Mouse (Mus musculus) cerebellum, postnatal 4 days (tissue): Measurements from ENCODE around the gene Psmd5.

Source experiments
- DNase-seq, 2 experiments: peaks; one replicate each; pipeline ENCODE4 v3.0.0; 2022; ENCODE audit warnings: low spot score in 2 of 2, mixed read lengths in 1 of 2

Psmd5 gene

DNA sequence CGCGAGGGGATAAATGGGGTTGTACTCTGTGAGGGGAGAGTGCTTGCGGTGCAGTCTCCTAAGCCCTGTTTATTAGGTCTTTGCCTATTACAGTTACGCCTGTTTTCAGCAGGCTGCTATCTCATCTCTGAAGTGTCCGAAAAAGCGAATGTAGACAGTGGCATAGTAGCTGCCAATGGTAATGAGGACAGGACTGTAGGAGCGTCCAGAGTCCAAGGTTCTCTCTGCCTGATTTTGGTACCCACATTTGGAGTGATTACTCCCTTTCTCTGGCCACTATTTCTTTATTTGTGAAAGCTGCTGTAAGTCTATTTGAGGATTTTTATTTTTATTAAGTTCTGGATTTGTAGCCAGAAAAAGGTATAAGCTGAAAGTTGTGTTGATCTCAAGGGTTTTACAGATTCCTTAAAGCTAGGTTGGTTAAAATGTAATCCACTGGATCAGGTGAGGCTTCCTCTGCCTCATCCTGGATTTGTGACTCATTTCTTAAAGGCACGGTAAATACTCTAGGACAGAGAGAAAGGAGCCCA is at the start of gene Psmd5:
Psmd5 (minus strand) TSS at position 153 of the 530 bp plus-strand sequence.
- DNase-seq: no peak

DNA sequence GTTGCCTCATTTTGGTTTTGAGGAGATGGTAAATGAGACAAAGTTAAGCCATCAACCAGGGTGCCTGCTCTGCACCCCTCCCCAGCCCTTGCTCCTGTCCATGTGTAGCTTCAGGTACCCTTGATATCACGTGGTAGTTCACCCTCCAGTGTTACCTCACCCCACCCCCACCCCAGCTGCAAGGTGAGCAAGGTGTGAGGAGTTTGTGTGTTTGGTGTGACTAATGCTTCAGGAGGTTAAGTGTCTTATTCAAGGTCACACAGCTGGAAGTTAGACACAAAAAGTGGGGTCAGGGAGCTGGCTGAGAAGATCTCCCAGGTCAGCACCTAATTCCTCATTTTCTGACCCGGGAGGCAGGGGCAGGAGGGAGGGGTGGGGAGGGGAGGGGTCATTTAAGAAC is 48.0 kb upstream of the Psmd5 start:
- DNase-seq: no peak

DNA sequence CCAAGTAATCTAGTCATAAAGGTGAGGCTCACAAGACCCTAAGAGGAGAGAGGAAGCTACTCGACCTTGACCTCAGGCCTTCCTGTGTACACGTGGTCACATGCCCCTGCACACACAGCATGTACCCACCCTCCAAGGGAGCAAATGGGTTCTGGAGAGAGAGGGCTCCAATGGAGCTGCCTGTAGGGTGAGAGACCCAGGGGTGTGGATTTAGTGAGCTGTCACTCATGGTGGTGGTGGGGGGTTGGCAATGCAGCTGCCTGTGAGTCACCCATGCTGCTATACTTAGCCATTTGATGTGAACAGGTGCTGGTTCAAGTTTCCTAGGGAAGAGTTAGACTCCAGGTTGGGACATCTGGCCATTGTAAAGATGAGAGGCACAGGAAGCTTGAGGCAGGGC is 45.4 kb upstream of the Psmd5 start:
- DNase-seq: no peak

DNA sequence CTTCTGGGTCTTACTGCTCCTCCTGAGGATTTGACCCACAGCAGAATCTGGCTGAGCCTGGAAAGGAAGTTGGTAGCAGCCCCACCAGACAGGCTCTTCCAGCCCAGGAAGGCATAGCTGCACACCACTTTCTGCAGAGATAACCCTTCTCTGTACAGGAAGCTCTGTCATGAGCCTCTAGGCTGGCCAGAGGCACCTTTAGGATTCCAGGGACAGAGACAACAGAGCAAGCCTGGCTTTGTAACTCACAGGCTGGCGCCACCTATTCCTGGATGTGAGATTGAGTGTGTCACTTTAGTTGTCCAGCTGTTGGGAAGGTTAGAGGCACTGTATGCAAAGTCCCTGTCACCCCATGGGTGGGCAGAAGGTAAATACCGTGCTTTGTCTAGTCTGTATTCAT is 40.3 kb upstream of the Psmd5 start:
- no peak for DNase-seq

DNA sequence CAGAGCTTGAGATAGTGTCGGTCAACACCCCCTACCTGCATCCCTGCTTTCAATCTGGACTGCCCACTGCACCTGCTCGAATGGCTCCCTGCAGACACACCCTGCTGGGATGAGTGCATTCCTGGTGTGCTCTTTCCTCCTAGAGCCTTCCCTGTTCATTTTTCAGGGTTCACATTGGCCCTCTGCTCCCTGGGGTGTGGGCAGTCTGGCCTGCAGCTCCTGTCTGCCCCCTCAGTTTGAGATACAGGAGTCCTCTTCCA is 40.0 kb upstream of the Psmd5 start:
- DNase-seq: no peak

DNA sequence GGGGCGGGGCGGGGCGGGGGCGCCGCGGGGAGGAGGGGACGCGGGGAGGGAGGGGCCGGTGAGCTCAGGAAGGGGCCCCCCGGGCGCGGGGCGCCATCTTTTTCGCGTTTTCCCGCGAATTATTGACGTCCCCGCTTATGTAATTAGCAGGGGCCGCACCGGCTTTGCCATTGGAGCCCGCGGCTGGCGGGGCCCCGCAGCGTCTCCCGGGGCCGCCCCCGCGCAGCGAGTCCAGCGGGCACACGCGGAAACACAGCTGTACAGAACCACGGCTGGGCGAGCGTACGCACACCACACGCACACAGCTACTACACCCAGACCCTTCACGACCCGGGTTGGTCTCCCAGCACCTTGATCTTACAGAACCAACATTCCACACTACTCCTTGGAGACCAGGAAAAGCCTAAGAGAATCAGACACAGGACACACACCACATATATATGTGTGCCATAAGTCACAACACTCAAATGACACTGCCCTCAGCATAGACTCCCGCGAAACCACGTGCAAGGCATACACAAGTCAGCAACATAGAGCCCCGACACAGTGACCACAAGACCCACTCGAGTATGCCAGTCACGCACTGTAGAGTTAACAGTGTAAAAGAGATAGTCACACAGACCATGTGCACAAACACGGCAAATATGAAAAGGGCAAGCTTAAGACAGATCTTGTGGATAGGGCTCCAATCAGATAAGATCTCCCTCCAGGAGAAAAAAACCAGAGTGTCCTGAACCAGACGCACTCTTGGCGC is 39.5 kb upstream of the Psmd5 start:
- no peak for DNase-seq

DNA sequence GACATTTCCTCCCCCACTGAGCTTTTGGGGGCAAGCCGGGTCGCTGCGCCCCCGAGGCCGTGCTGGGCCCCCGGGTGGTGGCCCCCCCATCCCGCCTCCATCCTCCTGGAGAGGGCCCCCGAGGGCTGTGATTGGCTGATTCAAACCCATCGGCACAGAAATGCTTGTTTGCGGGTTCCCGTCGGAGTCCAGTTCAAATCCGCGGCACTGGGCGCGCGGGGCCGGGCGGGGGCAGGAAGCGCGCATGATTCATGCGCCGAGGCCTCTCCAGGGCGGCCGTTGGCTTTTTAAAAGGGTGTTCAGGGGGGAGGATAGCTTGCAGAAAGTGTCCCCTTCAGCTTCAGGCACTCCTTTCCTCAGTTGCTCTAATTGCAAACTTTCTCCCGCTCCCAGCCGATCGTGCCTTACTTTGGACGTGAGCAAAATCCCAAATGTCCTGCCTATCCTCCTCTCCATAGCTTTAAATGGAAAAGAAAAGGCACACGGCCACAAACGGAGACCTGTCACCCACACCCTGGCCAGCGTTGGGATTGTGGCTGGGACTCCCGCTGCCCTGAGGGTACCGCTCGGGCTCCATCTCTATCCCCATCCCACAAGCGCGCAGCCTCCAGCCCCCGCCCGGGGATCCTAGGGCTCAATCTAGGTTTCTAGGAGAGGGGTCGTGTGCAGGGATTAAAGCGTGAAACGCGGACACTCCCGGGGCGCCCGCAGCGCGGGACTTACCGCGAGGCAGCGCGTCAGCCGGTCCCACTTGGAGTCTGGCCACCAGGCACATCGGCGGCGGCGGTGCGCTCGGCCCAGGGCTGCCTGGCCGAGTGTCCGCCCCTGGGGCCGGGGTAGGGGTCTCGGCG is 38.7 kb upstream of the Psmd5 start, which contains the start of gene Phf19:
Phf19 (minus strand) TSS at position 809 of the 851 bp plus-strand sequence.
- no peak for DNase-seq

DNA sequence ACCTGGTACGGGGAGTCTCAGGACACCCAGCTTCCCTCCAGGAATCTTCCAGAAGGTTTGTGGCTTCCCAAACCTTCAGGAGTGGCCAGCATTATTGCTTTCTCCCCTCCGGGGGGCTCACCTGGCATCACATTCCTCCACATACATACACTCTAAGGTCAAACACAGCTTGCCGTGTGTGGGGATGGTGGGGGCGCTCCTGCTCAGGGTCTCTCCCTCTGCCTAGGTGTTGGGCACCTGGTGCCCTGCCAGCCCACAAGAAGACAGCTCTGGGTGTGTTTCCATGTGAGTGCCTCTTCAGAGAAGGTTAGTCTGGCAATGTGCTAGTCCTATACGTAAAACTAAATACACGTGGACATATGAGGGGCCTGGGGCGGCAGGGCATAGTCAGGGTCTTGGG is 37.8 kb upstream of the Psmd5 start:
- no peak for DNase-seq

DNA sequence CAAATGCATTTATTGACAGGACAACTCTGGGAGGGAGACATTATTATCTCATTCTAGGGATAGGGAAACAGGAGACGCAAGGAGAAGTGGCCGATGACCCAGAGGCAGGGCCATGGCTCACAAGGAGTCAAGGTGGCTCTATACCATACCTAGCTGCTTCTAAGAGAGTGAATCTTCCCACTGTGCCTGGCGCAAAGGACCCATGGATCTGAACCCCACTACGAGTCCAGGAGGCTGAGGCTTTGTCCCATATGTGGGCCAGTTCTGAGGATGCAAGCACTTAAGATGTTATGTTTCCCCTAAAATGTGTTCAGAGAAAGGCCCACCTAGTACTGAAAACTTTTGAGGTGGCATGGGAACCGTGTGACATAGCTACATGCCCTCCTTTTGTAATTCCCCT is 37.1 kb upstream of the Psmd5 start:
- no peak for DNase-seq

DNA sequence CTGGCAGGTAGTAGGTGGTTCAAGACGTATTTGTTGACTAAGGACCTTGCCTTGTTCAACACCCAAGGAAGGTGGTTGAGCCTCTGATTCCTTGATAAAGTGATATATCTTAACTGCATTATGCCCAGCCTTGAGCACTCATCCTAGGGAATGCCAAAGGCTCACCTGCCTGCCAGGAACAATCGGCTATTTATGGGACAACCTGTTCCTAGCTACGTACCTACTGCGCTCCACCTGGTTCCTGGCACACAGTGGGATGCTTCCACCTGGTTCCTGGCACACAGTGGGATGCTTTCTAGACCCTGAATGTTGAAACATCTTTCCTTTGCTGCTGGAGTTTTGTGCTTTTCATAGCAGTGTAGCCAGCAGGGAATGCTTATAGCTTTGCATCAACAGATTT is 35.0 kb upstream of the Psmd5 start:
- no peak for DNase-seq

DNA sequence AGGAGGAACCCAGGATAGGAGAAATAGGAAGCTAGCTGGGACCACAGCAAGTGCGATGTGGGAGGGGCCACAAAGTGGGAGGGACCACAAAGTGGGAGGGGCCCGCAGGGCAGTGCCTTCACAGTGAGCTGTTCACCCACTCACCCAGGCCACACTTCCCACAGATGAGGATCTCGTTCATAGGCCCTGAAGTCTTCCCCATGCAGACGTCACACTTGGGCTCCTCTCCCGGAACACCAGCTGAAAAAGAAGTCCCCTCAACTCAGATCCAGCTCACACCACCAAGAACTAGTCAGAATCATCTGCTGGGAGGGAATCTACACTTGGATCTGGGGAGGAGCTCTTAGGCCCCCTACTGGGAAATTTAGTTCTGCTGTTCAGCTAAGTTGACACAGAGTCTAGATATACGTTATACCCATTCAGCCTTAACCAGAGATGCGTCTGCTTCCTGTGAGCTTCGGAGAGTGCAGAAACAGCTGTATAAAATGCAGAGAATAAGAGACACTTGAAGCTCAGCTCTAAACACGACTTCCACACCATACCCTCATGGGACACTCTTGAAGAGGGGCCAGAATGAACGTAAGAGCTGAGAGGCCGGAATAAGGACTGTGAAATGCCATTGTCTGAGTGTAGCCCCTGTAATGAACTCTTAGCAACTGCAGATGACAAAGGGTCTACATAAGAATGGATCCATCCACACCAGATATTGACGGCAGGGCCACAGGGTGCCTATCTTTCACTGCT is 32.3 kb upstream of the Psmd5 start:
- DNase-seq: no peak

DNA sequence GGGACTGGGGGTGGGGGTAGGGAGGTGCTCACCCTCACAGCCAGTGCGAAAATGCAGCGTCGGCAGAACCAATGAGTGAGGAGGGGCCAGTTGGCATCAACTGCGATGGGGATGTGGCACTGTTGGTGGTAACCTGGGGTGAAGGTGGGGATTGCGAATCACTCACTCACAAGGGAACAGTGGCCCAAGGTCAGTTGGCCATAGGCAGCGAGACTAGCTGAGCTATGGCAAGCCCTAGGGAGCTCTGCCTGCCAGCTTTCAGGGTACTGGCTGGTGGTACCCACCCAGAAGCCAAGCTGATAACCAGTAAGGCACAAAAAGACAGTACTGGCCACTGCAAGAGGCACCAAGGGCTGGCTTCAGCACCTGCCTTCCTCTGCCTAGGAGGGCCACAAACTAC is 31.7 kb upstream of the Psmd5 start:
- no peak for DNase-seq

DNA sequence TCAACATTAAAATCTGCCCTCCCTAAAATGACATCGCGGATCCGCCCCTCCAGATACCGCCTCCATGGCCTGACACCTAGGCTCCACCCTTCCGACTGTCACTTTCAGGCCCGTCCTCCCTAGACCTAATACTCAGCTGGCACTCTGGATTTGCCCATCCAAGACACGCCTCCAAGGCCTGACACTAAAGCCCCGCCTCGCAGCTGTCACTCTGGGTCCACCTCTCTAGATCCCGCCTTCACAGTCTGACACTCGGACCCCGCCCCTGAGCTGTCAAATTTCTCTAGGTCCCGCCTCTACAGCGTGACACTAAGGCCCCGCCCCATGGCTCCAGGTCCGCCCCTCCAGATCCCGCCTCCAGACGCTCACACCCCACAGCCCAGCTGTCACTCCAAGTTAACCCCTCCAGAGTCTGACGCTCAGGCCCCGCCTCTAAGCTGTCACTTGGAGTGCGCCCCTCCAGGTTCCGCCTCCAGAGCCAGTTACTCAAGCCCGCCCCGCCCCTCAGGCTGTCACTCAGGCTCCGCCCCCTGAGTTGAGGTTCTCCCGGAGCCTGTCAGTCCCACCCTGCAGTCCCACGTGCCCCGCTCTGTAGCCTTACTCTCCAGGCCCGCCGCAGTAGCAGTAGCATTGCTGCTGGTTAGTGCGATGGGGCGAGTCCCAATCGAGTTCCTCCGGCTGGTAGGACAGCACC is 30.2 kb upstream of the Psmd5 start:
- DNase-seq: peak; percentile 92 to 95

DNA sequence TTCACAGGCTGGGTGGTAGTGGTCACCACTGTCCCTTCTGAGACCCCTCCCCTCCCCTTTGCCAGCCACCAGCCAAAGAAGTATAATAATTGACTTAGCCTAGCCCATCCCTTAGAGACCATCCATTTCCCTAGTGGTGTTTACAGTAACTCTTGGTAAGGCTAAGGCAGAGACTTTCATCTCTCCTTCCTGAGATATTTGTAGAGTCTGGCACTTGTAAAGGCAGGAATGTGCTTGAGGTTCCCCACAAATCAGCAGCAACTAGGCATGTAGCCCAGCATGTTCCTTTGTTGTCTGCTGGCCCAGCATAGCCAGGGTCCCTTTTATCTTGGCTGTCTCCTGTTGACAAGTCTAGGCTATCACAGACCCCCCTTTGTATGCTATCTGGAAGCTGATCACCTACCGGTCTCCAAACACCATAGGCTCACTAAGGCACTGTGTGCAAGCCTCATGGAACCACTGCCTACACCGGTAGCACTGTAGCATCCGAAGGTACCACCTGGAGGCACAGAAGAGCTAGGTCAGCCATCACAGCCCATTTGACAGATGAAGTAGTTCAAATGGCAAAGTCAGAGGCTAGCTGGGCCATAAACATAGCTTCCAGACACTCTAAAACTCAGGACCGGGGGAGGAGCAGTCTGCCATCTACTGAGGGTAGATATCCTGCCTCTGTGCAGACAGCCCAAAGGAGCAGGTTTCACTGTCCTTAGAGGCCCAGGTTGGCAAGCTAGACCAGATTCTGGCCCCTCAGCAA is 29.1 kb upstream of the Psmd5 start:
- no peak for DNase-seq

DNA sequence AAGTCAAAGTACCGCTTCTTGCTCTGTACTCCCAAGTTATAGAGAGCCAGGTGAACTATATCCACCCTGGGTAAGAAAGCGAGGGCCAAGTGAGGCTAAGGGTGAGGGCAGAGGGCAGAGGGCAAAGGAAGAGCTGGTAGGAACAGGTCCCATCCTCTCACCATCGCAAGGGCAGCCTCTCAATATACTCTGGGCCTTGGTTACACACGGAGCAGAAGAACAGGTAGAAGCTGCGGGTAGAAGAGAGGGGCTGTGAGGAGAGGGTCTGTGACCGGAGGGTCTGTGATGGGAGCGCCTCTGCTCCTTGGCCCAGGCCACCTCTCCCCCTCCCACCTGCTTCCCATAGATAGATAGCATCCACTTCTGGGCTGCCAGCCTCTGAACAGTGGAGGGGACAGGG is 28.4 kb upstream of the Psmd5 start:
- no peak for DNase-seq

DNA sequence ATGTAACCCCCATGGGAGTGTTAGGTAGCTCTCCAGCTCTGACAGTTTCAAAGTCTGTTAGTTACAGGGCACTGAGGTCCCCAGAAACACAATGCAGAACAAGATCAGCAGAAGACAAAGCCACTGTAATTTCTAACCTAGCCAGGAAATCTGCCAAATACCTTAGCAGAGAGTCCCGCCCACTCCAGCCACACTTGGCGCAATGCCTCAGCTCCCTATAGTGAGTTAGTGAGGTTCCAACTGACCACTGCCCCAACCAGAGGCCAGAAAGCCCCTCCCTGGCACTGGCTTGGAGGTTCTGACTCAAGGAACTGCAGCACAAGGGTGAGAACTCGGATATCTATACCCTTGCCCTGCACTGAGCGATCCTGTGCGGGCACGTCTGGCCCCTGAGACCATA is 28.0 kb upstream of the Psmd5 start:
- no peak for DNase-seq

DNA sequence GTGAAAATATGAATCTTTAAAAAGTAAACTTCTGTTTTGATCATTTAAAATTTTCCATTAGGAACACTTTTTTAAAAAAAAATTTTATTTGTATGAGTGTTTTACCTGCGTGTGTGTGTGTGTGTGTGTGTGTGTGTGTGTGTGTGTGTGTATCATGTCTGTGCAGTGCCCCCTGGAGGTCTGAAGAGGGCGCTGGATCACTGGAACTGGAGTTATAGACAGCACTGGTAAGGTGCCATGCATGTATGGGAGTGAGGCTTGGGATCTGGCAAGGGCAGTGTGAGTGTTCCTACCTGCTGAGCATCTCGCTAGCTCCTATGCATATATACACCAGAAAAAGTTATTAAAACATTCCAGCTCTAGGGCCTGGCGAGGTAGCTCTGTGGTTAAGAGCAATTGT is 27.0 kb upstream of the Psmd5 start:
- DNase-seq: no peak

DNA sequence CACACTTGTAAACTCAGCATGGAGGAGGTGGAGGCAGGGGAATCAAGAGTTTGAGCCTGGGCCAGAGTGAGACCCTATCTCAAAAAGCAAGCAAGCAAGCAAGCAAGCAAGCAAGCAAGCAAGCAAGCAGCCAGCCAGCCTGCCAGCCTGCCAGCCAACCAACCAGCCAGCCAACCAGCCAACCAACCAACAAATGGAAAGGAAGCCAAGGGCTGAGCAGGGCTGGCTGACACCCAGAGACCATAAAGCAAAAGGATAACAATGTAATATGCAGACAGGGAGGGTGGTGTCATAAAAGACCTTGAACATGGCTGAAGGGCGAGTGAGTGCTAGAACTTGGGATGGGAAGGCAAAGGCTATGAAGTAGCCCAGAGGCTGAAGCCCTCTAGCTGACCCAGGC is 25.6 kb upstream of the Psmd5 start:
- DNase-seq: no peak

DNA sequence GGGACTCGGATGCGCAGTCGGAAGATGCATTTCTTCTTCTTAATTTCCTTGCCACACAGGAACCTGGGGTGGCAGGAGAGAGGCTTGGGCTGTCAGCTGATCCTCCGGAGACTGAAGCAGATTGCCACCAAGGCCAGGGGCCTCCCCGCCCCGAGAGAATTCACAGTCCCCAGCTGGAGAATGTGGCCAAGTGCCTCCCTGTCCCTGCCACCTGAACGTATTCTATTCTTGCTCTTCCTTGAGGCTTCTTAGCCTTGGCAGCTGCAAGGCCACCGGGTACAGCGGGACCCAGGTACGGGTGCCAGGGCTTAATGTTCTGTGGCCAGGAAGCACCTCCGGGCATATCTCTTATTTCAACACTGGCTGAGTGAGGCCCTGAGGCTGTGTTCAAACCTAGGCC is 24.9 kb upstream of the Psmd5 start:
- no peak for DNase-seq

DNA sequence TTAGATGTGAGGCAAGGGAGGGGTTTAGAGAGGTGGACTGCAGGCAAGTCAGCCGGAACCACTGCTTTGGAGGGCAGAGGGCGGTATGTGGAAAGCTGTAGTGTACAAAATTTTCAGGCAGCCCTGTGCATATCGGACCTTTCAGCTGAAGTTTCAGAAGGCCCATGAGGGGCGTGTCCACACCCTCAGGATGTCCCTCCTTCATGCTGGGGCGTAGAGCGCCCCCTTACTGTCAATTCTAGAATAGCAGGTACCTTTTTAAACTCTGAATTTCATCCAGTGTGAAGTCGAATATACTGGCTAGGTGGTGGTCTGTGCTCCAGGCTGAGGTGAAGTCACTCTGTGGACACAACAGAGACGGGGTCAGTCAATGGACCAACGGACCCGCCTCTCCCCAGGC is 23.1 kb upstream of the Psmd5 start:
- DNase-seq: no peak

DNA sequence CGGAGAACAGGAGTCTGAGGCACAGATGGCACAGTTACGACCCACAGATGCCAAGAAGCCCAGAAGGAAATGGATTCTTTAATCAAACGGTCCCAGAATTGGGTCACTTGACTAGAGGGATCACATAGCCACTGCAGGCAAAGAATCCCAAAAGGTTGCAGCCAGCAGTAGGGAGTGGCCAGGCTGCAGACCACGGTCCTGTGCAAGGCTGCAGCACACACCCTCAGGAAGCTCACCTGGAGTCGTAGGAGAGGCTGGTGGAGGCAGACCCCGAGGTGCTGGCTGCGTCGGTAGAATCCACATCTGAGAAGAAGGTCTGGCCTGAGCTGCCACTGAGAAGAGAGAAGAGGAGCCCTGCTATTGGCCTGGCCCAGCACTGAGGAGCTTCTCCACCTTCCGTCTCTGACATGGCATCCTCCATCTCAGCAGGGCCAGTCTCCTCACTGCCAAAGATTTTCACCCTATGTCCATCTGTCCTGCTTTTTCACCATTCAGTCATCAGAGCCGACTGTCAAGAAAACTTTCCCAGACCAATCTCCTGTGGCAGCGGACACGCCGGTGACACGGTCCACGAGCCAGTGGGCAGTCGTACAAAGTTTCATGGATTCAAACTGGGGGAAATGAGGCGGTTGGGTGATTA is 22.2 kb upstream of the Psmd5 start:
- DNase-seq: no peak
